Mouse (Mus musculus): ENCODE results near the gene Rbms3. TPM values are rescaled to one million over a fixed set of nuclear protein-coding genes. Genes with fewer than 3 reads are reported as not detected.

Gene Rbms3
- polyA plus RNA-seq, 1 experiment from 2014 or later = 12.2 TPM

- Histone ChIP-seq H3K27ac (ENCODE audit: low read depth, low read length) (no peak overlapping the region), H3K36me3 (ENCODE audit: control insufficient read depth, insufficient read depth, low read length) (no peaks in the 10 kb centered on the region), H3K4me2 (ENCODE audit: low read depth, low read length, severe bottlenecking) (no peak overlapping the region), H3K4me3 (ENCODE audit: low read depth, low read length) (no peak overlapping the region), H3K9ac (ENCODE audit: low read length) (no peak overlapping the region), H3K27me3 (ENCODE audit: control insufficient read depth, insufficient read depth, low read length) (no peaks in the 10 kb centered on the region), H3K4me1 (replicated peaks; ENCODE audit: control insufficient read depth, insufficient read depth, low read length) (no peaks in the 10 kb centered on the region; the same call in 1 of the 2 replicates), H3K9me3 (ENCODE audit: control insufficient read depth, low read length) (no peaks in the 10 kb centered on the region)
- no peak for DNase-seq (ENCODE audit: low spot score)
- no peak for ATAC-seq (replicated peaks; ENCODE audit: low FRiP score)
- 82% methylated on average over 7 of the region's 7 CpGs for WGBS
Measured at GRCm38 (mm10) chr9:117077548-117077947, 552.2 kb downstream of the Rbms3 start.

GRCm38 (mm10) chr9:117076785-117077184, 552.9 kb downstream of the Rbms3 start:
- WGBS = 80% methylated on average over 8 of the region's 8 CpGs
- H3K9me3 ChIP-seq (ENCODE audit: control insufficient read depth, low read length) = no peaks in the 10 kb centered on the region
- no peaks in the 10 kb centered on the region for H3K27me3 ChIP-seq (ENCODE audit: control insufficient read depth, insufficient read depth, low read length)
- ATAC-seq (replicated peaks; ENCODE audit: low FRiP score) (no peak), DNase-seq (ENCODE audit: low spot score) (no peak)
- H3K4me1 ChIP-seq (replicated peaks; ENCODE audit: control insufficient read depth, insufficient read depth, low read length) = no peaks in the 10 kb centered on the region; the same call in 1 of the 2 replicates
- no peak overlapping the region for H3K9ac ChIP-seq (ENCODE audit: low read length)
- H3K4me2 ChIP-seq (ENCODE audit: low read depth, low read length, severe bottlenecking) = no peak overlapping the region
- no peak overlapping the region for H3K4me3 ChIP-seq (ENCODE audit: low read depth, low read length)
- H3K36me3 ChIP-seq (ENCODE audit: control insufficient read depth, insufficient read depth, low read length) = no peaks in the 10 kb centered on the region
- no peak overlapping the region for H3K27ac ChIP-seq (ENCODE audit: low read depth, low read length)

- no peak overlapping the region for H3K4me2 ChIP-seq (ENCODE audit: low read depth, low read length, severe bottlenecking)
- no peak overlapping the region for H3K9ac ChIP-seq (ENCODE audit: low read length)
- H3K4me1 ChIP-seq (replicated peaks; ENCODE audit: control insufficient read depth, insufficient read depth, low read length) = no peaks in the 10 kb centered on the region; the same call in 1 of the 2 replicates
- no peak overlapping the region for H3K27ac ChIP-seq (ENCODE audit: low read depth, low read length)
- ATAC-seq (replicated peaks; ENCODE audit: low FRiP score) = no peak; the same call in 1 of the 2 replicates
- H3K9me3 ChIP-seq (ENCODE audit: control insufficient read depth, low read length) = no peaks in the 10 kb centered on the region
- no peaks in the 10 kb centered on the region for H3K36me3 ChIP-seq (ENCODE audit: control insufficient read depth, insufficient read depth, low read length)
- H3K27me3 ChIP-seq (ENCODE audit: control insufficient read depth, insufficient read depth, low read length) = no peaks in the 10 kb centered on the region
- DNase-seq (ENCODE audit: low spot score) = no peak
- H3K4me3 ChIP-seq (ENCODE audit: low read depth, low read length) = no peak overlapping the region
- WGBS = 48% methylated on average over 2 of the region's 2 CpGs
Measured at GRCm38 (mm10) chr9:117072433-117073099, 557.1 kb downstream of the Rbms3 start.

- H3K27ac ChIP-seq (ENCODE audit: low read depth, low read length) = no peak overlapping the region
- no peak overlapping the region for H3K4me3 ChIP-seq (ENCODE audit: low read depth, low read length)
- 100% methylated on average over 2 of the region's 2 CpGs for WGBS
- no peak for ATAC-seq (replicated peaks; ENCODE audit: low FRiP score)
- no peaks in the 10 kb centered on the region; the same call in 1 of the 2 replicates for H3K4me1 ChIP-seq (replicated peaks; ENCODE audit: control insufficient read depth, insufficient read depth, low read length)
- no peak for DNase-seq (ENCODE audit: low spot score)
- H3K4me2 ChIP-seq (ENCODE audit: low read depth, low read length, severe bottlenecking) = no peak overlapping the region
- H3K36me3 ChIP-seq (ENCODE audit: control insufficient read depth, insufficient read depth, low read length) = no peaks in the 10 kb centered on the region
- no peaks in the 10 kb centered on the region for H3K27me3 ChIP-seq (ENCODE audit: control insufficient read depth, insufficient read depth, low read length)
- no peak overlapping the region for H3K9ac ChIP-seq (ENCODE audit: low read length)
- H3K9me3 ChIP-seq (ENCODE audit: control insufficient read depth, low read length) = no peaks in the 10 kb centered on the region
Measured at GRCm38 (mm10) chr9:117070616-117071015, 559.1 kb downstream of the Rbms3 start.

GRCm38 (mm10) chr9:117069232-117069631, 560.5 kb downstream of the Rbms3 start:
- ATAC-seq (replicated peaks; ENCODE audit: low FRiP score) = no peak
- H3K9me3 ChIP-seq (ENCODE audit: control insufficient read depth, low read length) = no peaks in the 10 kb centered on the region
- no peak overlapping the region for H3K4me3 ChIP-seq (ENCODE audit: low read depth, low read length)
- no peak overlapping the region for H3K27ac ChIP-seq (ENCODE audit: low read depth, low read length)
- WGBS = 97% methylated on average over 1 of the region's 1 CpGs
- H3K27me3 ChIP-seq (ENCODE audit: control insufficient read depth, insufficient read depth, low read length) = no peaks in the 10 kb centered on the region
- H3K4me2 ChIP-seq (ENCODE audit: low read depth, low read length, severe bottlenecking) = no peak overlapping the region
- no peak for DNase-seq (ENCODE audit: low spot score)
- H3K9ac ChIP-seq (ENCODE audit: low read length) = no peak overlapping the region
- H3K4me1 ChIP-seq (replicated peaks; ENCODE audit: control insufficient read depth, insufficient read depth, low read length) = no peaks in the 10 kb centered on the region; the same call in 1 of the 2 replicates
- H3K36me3 ChIP-seq (ENCODE audit: control insufficient read depth, insufficient read depth, low read length) = no peaks in the 10 kb centered on the region

- Histone ChIP-seq H3K36me3 (ENCODE audit: control insufficient read depth, insufficient read depth, low read length) (no peaks in the 10 kb centered on the region), H3K4me1 (replicated peaks; ENCODE audit: control insufficient read depth, insufficient read depth, low read length) (no peaks in the 10 kb centered on the region; the same call in 1 of the 2 replicates), H3K27me3 (ENCODE audit: control insufficient read depth, insufficient read depth, low read length) (no peaks in the 10 kb centered on the region), H3K9ac (ENCODE audit: low read length) (no peak overlapping the region), H3K27ac (ENCODE audit: low read depth, low read length) (no peak overlapping the region), H3K4me3 (ENCODE audit: low read depth, low read length) (no peak overlapping the region), H3K4me2 (ENCODE audit: low read depth, low read length, severe bottlenecking) (no peak overlapping the region), H3K9me3 (ENCODE audit: control insufficient read depth, low read length) (no peaks in the 10 kb centered on the region)
- DNase-seq (ENCODE audit: low spot score) (no peak), ATAC-seq (replicated peaks; ENCODE audit: low FRiP score) (no peak)
- 90% methylated on average over 11 of the region's 11 CpGs for WGBS
Measured at GRCm38 (mm10) chr9:117067703-117068419, 561.9 kb downstream of the Rbms3 start.

GRCm38 (mm10) chr9:117066502-117066901, 563.2 kb downstream of the Rbms3 start:
- no peaks in the 10 kb centered on the region for H3K36me3 ChIP-seq (ENCODE audit: control insufficient read depth, insufficient read depth, low read length)
- H3K9ac ChIP-seq (ENCODE audit: low read length) = no peak overlapping the region
- WGBS = 80% methylated on average over 3 of the region's 3 CpGs
- no peak overlapping the region for H3K4me3 ChIP-seq (ENCODE audit: low read depth, low read length)
- ATAC-seq (replicated peaks; ENCODE audit: low FRiP score) (no peak), DNase-seq (ENCODE audit: low spot score) (no peak)
- H3K9me3 ChIP-seq (ENCODE audit: control insufficient read depth, low read length) = no peaks in the 10 kb centered on the region
- no peak overlapping the region for H3K4me2 ChIP-seq (ENCODE audit: low read depth, low read length, severe bottlenecking)
- no peaks in the 10 kb centered on the region for H3K4me1 ChIP-seq (replicated peaks; ENCODE audit: control insufficient read depth, insufficient read depth, low read length)
- H3K27ac ChIP-seq (ENCODE audit: low read depth, low read length) = no peak overlapping the region
- no peaks in the 10 kb centered on the region for H3K27me3 ChIP-seq (ENCODE audit: control insufficient read depth, insufficient read depth, low read length)

- WGBS = 90% methylated on average over 6 of the region's 6 CpGs
- H3K27me3 ChIP-seq (ENCODE audit: control insufficient read depth, insufficient read depth, low read length) = no peaks in the 10 kb centered on the region
- no peaks in the 10 kb centered on the region for H3K4me1 ChIP-seq (replicated peaks; ENCODE audit: control insufficient read depth, insufficient read depth, low read length)
- H3K27ac ChIP-seq (ENCODE audit: low read depth, low read length) = no peak overlapping the region
- ATAC-seq (replicated peaks; ENCODE audit: low FRiP score) (no peak), DNase-seq (ENCODE audit: low spot score) (no peak)
- H3K4me2 ChIP-seq (ENCODE audit: low read depth, low read length, severe bottlenecking) = no peak overlapping the region
- H3K36me3 ChIP-seq (ENCODE audit: control insufficient read depth, insufficient read depth, low read length) = no peaks in the 10 kb centered on the region
- H3K4me3 ChIP-seq (ENCODE audit: low read depth, low read length) = no peak overlapping the region
- no peaks in the 10 kb centered on the region for H3K9me3 ChIP-seq (ENCODE audit: control insufficient read depth, low read length)
- no peak overlapping the region for H3K9ac ChIP-seq (ENCODE audit: low read length)
Measured at GRCm38 (mm10) chr9:117065601-117066000, 564.1 kb downstream of the Rbms3 start.
